Mouse (Mus musculus) G1E-ER4 (cell line): ENCODE results near the gene Adss. TPM values are rescaled to one million over a fixed set of nuclear protein-coding genes. Genes with fewer than 3 reads are reported as not detected.

Experiments
- GATA1 ChIP-seq: IDR thresholded peaks from one replicate; pipeline ENCODE4 v1.8.0; 2012; ENCODE audit warnings: low read length, inconsistent platforms
- polyA plus RNA-seq: library from polyadenylated mRNA; stranded (reverse); fragments of >175 nt; gene quantifications from 2 replicates; pipeline ENCODE4 v1.2.3, GENCODE M21; 2012

The Adss gene
- 35.4 and 43.4 TPM in 2 replicates for polyA plus RNA-seq

- no peak for TF ChIP-seq GATA1
These were observed at the start of gene Adss for GRCm38 (mm10) chr1:177796193-177796939. Gene Adss (minus strand): TSS chr1:177796511.

GRCm38 (mm10) chr1:177803511-177803910 is 7.2 kb upstream of the Adss start:
- TF ChIP-seq GATA1, result no peak

- no peak for TF ChIP-seq GATA1
These were observed 942 bp upstream of the Adss start for GRCm38 (mm10) chr1:177797151-177797755.

- no peak for TF ChIP-seq GATA1
These were observed 704 bp downstream of the Adss start for GRCm38 (mm10) chr1:177795421-177796192.

GRCm38 (mm10) chr1:177794866-177795265 is 1.4 kb downstream of the Adss start:
- TF ChIP-seq GATA1, result no peak

- TF ChIP-seq GATA1, result no peak
These were observed 3.5 kb downstream of the Adss start for GRCm38 (mm10) chr1:177792835-177793234.

- no peak for TF ChIP-seq GATA1
These were observed 18.9 kb downstream of the Adss start for GRCm38 (mm10) chr1:177777397-177777796.

- TF ChIP-seq GATA1, result no peak
These were observed 27.4 kb downstream of the Adss start for GRCm38 (mm10) chr1:177768931-177769330.

- no peak for TF ChIP-seq GATA1
These were observed 39.1 kb downstream of the Adss start for GRCm38 (mm10) chr1:177757249-177757648.

- no peak for TF ChIP-seq GATA1
These were observed 42.8 kb downstream of the Adss start for GRCm38 (mm10) chr1:177753496-177753895.

GRCm38 (mm10) chr1:177747869-177748540 is 48.3 kb downstream of the Adss start:
- TF ChIP-seq GATA1, result no peak

GRCm38 (mm10) chr1:177744521-177745325 is 51.6 kb downstream of the Adss start:
- no peak for TF ChIP-seq GATA1

GRCm38 (mm10) chr1:177742119-177742518 is 54.2 kb downstream of the Adss start:
- TF ChIP-seq GATA1, result no peak

GRCm38 (mm10) chr1:177740707-177741106 is 55.6 kb downstream of the Adss start:
- TF ChIP-seq GATA1, result no peak
